ENCODE assay signal across 8 mouse cellular contexts in genomic region chr2:13299031-13299430, GRCm38 (mm10). TPM values are rescaled to one million over a fixed set of nuclear protein-coding genes. Genes with fewer than 3 reads are reported as not detected.
DNase-seq lines count a peak whose midpoint lies in the region; ATAC-seq and TF ChIP-seq lines count a peak whose summit lies in the region.

No protein-coding gene starts in this region.

- TF ChIP-seq POLR2A in cortical plate, adult 2 months (IDR thresholded peaks at IDR 0.05; ENCODE audit: extremely low read depth, insufficient read depth, low read length), result no peak

- no peak for ATAC-seq in heart, embryonic 11.5 days (replicated peaks; ENCODE audit: insufficient number of reproducible peaks, low FRiP score, low TSS enrichment)
- ATAC-seq in hindbrain, postnatal 0 days, result peak; percentile 91
- ATAC-seq in neural tube, embryonic 13.5 days (ENCODE audit: low read depth), result peak; percentile 86

- H3K4me3 ChIP-seq in heart, embryonic 11.5 days (ENCODE audit: low read depth, low read length), result no peak overlapping the region
- no peak overlapping the region for H3K4me3 ChIP-seq in cortical plate, adult 2 months (ENCODE audit: insufficient read depth, low read length)
- no peak overlapping the region for H3K4me3 ChIP-seq in hindbrain, postnatal 0 days (ENCODE audit: low read length)
- no peak overlapping the region for H3K4me3 ChIP-seq in neural tube, embryonic 13.5 days

- H3K27me3 ChIP-seq in heart, embryonic 11.5 days (ENCODE audit: control insufficient read depth, insufficient read depth, low read length), result no peaks in the 10 kb centered on the region
- no peaks in the 10 kb centered on the region for H3K27me3 ChIP-seq in hindbrain, postnatal 0 days (ENCODE audit: insufficient read depth, low read length)
- no peaks in the 10 kb centered on the region for H3K27me3 ChIP-seq in neural tube, embryonic 13.5 days

- no peaks in the 10 kb centered on the region for H3K4me1 ChIP-seq in heart, embryonic 11.5 days (ENCODE audit: control insufficient read depth, insufficient read depth, low read length)
- H3K4me1 ChIP-seq in cortical plate, adult 2 months (ENCODE audit: control insufficient read depth, insufficient read depth, low read length), result no peaks in the 10 kb centered on the region
- H3K4me1 ChIP-seq in hindbrain, postnatal 0 days (ENCODE audit: insufficient read depth, low read length), result no peaks in the 10 kb centered on the region
- no peaks in the 10 kb centered on the region for H3K4me1 ChIP-seq in neural tube, embryonic 13.5 days (replicated peaks)

- 41% methylated on average over 3 of the region's 3 CpGs for WGBS in heart, embryonic 11.5 days (ENCODE audit: insufficient replicate concordance)
- WGBS in hindbrain, postnatal 0 days, result 23% methylated on average over 3 of the region's 3 CpGs
- 37% methylated on average over 3 of the region's 3 CpGs for WGBS in neural tube, embryonic 13.5 days

- no peak overlapping the region for H3K27ac ChIP-seq in heart, embryonic 11.5 days (ENCODE audit: low read depth, low read length)
- no peak overlapping the region for H3K27ac ChIP-seq in cortical plate, adult 2 months (ENCODE audit: insufficient read depth, low read length)
- no peak overlapping the region for H3K27ac ChIP-seq in hindbrain, postnatal 0 days
- no peak overlapping the region for H3K27ac ChIP-seq in neural tube, embryonic 13.5 days (replicated peaks)

- no peak overlapping the region for H3K9ac ChIP-seq in heart, embryonic 11.5 days (ENCODE audit: low read depth, low read length)
- H3K9ac ChIP-seq in hindbrain, postnatal 0 days (replicated peaks; ENCODE audit: low read length), result no peak overlapping the region
- no peak overlapping the region for H3K9ac ChIP-seq in neural tube, embryonic 13.5 days

- peak; percentile 58 for TF ChIP-seq CTCF in cortical plate, adult 2 months (IDR thresholded peaks at IDR 0.05; ENCODE audit: extremely low read depth, insufficient read depth, low read length)
- TF ChIP-seq CTCF in hindbrain, postnatal 0 days (IDR thresholded peaks at IDR 0.05; ENCODE audit: low read depth), result peak; percentile 77

- no peaks in the 10 kb centered on the region for H3K9me3 ChIP-seq in heart, embryonic 11.5 days (replicated peaks; ENCODE audit: control insufficient read depth, low read length)
- no peaks in the 10 kb centered on the region for H3K9me3 ChIP-seq in hindbrain, postnatal 0 days (ENCODE audit: low read length)
- no peaks in the 10 kb centered on the region for H3K9me3 ChIP-seq in neural tube, embryonic 13.5 days

- H3K4me2 ChIP-seq in heart, embryonic 11.5 days, result no peak overlapping the region
- no peak overlapping the region for H3K4me2 ChIP-seq in hindbrain, postnatal 0 days (ENCODE audit: low read depth, low read length)
- no peak overlapping the region for H3K4me2 ChIP-seq in neural tube, embryonic 13.5 days

- H3K36me3 ChIP-seq in heart, embryonic 11.5 days (ENCODE audit: control insufficient read depth, insufficient read depth, low read length), result no peaks in the 10 kb centered on the region
- no peaks in the 10 kb centered on the region for H3K36me3 ChIP-seq in hindbrain, postnatal 0 days (ENCODE audit: insufficient read depth, low read length)
- no peaks in the 10 kb centered on the region for H3K36me3 ChIP-seq in neural tube, embryonic 13.5 days

- DNase-seq in heart, postnatal 4 days, result peak; percentile 24
- DNase-seq in CD4-positive helper T cell, adult 2 months (ENCODE audit: low read depth, low spot score), result peak; percentile 22
- peak; percentile 84 for DNase-seq in hindbrain, postnatal 0 days (ENCODE audit: low spot score)
- no peak for DNase-seq in spleen, adult 18-20 months
- DNase-seq in ovary, adult 18-20 months (ENCODE audit: low spot score), result no peak

RNA-seq across cellular contexts. Expression of gene Rsu1, which starts 27.8 kb away (rescaled TPM):
- 100 to 1,000 TPM; 107 to 115 TPM for total RNA-seq in heart, postnatal 4 days (2021)
- 142 and 147 TPM in 2 replicates for polyA plus RNA-seq in heart, embryonic 11.5 days (2014; fragmentation: Nextera tagmentation; extraction: Ambion mirVana)
- 39.1 and 43.8 TPM in 2 replicates for polyA plus RNA-seq in cortical plate, adult 2 months (2012; rRNA removed)
- 41.7 and 98.6 TPM in 2 replicates for total RNA-seq in hindbrain, postnatal 0 days (2014; rRNA removed)
- polyA plus RNA-seq in hindbrain, postnatal 0 days (2015; fragmentation: Nextera tagmentation; extraction: Ambion mirVana), result 93.6 and 95.7 TPM in 2 replicates
- polyA plus RNA-seq in neural tube, embryonic 13.5 days (2015; fragmentation: Nextera tagmentation; extraction: Ambion mirVana), result 68.4 and 75.0 TPM in 2 replicates

Comparison
In these comparisons a context has a peak if more than half of its experiments do, and no peak if none do; other contexts are left out.
1. DNase-seq: peak in heart, postnatal 4 days (single experiment), CD4-positive helper T cell, adult 2 months (single experiment) and hindbrain, postnatal 0 days (single experiment); none in spleen, adult 18-20 months (0 of 2) and ovary, adult 18-20 months (single experiment).